Mouse (Mus musculus) gastrocnemius, adult 8-10 months (tissue): ENCODE measurements around the gene Eprs. TPM values are rescaled to one million over a fixed set of nuclear protein-coding genes. Genes with fewer than 3 reads are reported as not detected.
"Not testable (repeated sequence)": the region's sequence is repeated elsewhere in the genome, so short reads cannot be mapped to it uniquely, and the experiment has no call there.

Source experiments
- DNase-seq, 2 experiments: peaks; one replicate each; pipeline ENCODE4 v3.0.0; 2022; ENCODE audit warnings: low spot score in 2 of 2
- total RNA-seq, 4 experiments: library from RNA; stranded (reverse); gene quantifications; 2 replicates each; pipeline ENCODE4 v1.2.4; 2022

The Eprs gene
- 100 to 1,000 TPM; 138 to 148 (median 142) TPM for total RNA-seq

DNA sequence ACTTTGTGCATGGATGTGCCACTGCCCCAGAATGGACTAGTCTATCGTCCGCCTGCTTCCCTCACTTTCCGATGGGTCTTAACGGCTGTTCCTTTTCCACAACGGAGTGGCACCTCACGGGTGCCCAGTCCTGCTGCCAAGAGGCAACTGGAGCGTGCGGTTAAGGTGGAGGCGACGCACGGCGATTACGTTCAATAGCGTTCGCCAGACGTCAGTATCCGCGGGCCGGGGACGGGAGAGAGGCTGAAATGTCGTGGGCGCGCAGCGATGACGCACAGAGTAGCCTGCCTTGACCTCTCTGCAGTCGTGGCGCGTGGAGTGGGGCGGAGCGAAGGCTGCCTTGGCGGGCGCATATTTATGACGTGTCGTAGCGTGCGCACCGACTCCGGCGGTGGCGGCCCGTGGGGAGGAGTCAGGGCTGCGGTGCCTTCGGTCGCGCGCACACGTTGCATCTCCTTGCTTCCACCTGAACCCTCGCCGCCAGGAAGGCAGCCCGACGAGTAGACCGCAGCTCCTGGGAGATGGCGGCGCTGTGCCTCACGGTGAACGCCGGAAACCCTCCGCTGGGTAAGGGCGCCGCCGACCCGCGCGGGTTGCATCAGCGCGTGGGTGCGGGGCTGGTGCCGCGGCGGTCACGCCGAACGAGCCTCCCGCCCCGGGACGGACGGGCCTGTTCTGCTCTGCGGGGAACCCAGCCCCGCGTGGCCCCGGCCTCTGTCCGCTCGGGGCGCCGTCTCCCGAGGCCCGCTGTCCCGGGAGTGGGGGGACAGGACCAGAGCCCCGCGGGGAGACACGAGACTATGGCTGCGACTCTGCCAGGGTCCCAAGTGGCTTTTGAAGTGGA lies at the start of gene Eprs:
Eprs (plus strand) TSS at position 368 of the 844 bp plus-strand sequence.
- peak; percentile 98 for DNase-seq

DNA sequence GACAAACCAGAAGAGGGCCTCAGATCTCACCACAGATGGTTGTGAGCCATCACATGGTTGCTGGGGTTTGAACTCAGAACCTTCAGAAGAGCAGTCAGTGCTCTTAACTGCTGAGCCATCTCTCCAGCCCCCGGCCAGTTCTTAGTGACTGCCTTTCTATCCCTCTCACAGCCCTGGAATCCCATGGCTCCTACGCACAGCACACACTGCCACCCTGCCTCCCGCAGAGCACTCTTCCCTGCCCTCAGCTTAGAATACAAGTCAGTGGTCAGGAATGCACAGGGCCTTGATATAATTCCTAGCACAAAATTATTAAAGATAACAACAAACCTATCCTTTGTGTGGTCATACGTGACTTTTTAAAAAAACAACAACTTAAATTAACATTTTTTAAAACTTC lies 48.3 kb upstream of the Eprs start:
- DNase-seq: no peak

DNA sequence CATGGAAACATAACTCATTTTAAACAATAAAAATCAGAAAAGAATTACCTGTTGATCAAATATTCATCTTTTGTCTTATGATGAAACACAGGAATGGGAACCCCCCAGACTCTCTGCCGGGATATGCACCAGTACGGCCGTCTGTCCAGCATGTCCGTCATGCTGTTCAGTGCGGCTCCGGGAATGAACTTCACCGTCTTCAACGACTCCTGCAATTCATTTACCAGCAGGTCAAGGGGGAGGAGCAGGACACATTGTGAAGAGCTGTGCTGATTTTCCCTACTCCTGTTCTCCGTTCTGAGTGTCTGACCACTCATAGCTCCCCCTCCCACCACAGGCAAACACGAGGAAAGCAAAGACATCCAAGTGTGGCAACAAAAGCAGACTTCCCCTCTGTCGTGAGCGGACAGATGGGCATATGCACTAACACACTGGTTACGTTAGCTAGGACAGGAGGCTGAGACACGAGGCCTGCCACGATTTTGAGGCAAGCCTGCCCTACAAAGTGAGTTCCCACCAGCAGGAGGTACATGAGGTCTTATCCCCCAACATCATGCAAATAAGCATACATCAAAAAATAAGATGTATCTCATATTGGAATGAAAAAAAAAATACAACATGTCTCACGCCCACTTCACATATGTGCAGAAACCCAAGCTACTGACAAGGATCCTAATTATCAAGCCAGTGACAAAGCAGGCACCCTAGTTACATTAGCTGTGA lies 46.8 kb upstream of the Eprs start:
- DNase-seq: no peak

DNA sequence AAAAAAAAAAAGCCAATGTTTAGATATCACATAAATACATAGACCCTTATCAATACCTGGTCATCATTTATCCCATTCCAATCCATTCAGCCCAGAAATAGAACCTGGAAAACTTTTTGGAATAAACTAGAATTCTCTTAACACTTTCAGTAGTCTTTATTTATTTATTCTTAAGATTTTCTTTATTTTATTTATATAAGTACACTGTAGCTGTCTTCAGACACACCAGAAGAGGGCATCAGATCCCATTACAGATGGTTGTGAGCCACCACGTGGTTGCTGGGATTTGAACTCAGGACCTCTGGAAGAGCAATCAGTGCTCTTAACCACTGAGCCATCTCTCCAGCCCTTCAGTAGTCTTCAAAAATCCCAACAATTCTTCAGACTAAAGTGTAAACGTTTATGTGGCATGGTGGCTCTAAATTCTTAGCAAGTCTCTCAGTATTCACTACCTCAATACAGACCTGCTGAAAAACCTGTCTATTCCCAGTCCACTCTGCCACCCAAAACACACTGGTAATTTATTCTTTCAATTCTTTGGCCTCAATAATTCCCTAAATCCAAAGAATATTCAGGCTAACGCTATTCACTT lies 35.0 kb upstream of the Eprs start:
- DNase-seq: not testable (repeated sequence)

DNA sequence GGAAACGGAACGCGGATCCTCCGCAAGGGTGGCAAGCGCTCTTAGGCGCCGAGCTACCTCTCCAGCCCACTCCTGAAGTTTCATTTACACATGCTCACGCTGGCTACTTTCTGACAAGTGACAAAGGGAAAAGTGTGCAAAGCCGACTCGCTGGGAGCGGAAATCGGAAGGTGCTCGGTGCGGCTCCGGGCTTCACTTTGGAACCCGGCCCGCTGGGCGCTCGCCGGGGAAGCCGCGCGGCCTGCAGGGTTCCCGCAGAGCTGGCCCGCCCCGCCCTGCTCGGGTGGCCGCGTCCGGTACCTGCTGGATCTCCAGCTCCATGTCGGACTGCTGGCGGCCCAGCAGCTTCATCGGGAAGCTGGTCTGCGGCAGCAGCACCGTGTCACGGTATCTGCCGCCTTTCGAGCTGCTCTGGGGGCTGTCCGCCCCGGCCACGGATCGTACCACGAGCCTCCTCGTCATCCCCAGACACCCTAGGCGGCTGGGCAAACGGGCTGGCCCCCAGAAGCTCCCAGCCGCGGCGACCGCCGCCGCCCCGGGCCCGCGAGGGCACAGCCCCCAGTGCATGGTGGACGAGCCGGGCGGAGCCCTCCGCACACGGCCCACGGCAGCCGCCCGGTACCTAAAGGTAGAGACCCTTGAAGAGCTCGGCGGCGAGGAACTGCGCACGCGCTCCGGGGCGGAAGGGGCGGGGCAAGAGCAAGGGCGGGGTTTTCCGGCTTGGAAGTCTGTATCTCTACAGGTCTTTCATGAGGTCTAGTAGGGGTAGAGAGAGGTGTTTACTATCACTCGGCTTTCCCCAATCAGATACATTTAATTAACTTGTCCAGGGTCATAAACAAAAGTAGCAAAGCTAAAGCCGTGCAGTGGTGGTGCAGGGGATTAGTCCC lies 33.9 kb upstream of the Eprs start, which contains the start of gene Iars2:
Iars2 (minus strand) TSS at position 676 of the 890 bp plus-strand sequence.
- DNase-seq: peak; percentile 84 to 87

DNA sequence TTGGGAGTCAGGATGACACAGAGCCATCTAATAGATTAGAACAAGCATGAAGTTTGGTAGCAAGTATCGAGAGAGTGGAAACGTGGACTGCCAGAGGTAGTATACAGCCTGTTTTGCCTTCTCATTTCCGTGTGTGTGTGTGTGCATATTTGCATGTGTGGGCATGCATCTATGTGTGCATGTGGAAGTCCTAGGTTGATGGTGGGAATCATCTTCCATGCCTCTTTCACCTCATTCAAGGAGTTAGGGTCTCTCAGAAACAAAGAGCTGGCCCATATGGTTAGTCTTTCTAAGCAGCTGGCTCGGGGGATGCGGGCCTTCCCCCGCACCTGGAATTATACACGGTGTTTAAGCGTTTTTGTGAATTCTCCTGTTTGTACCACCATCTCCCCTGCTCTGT lies 33.0 kb upstream of the Eprs start:
- no peak for DNase-seq

DNA sequence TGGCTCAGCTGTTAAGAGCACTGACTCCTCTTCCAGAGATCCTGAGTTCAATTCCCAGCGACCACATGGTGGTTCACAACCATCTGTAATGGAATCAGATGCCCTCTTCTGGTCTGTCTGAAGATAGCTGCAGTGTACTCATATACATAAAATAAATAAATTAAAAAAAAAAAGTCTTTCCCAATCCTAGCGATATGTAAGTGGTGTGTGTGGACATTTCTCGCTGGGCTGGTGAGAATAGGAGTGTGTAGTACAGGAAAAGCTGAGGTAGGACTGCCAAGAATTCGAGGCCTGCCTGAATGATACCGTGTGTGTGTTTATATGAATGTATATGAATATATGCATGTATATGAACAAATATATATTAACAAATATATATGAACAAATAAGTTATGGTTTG lies 31.5 kb upstream of the Eprs start:
- DNase-seq: no peak

DNA sequence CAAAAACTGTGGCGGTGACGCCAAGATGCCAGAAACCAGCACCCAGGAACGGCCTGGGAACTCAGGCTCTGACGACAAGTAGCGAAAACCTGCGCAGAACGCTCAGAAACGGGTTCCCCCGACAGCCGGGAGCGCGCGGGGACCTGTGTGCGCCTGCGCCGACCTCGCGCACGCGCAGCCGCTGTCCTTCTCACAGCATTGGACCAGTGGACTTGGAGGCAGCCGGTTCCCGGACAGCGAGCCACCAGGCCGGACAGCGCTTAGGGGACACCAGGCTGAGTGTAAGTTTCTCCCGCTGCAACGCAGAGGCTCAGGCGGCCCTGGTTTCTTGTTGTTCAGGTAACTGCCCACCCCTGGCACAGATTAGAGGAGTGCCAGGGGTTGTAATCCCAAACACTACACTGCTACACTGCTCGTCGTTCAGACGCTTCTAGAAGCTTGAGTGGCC lies 30.8 kb upstream of the Eprs start, which contains the start of gene Bpnt1:
Bpnt1 (plus strand) TSS at position 167 of the 448 bp plus-strand sequence.
- peak; percentile 74 to 86 for DNase-seq

DNA sequence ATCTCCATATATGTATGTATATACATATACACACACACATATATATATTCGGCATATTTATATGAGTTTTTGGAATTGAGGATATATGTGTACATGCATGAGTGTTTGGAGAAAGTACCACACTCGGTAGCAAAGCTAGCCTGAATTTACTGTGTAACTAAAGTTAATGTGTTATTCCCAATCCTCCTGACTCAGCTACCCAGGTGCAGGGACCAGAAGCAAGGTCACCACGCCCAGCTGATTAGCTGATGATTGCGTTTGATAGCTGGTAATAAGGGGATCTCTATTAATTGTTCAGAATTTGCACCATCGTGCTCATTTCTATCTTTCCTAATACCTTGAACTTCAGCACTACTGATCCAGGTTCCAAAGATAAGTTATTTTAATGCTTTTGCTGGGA lies 29.2 kb upstream of the Eprs start:
- DNase-seq: no peak

DNA sequence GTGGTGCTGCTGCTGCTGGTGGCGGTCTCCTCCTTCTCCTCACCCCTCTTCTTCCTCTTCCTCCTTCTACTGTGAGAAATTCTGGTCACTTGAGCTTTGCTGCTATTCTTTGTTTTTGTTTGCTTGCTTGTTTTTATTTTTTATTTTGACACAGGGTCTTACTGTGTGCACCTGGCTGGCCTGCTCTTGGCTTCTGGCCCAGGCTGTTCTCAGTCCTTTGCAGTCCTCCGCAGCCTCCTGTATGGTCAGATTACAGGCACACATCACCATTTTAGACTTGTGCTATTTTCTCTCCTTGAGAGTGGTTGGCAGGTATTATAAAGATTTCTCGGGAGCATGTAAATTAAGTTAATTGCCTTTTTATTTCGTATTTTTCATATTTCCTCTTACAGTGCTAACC lies 28.7 kb upstream of the Eprs start:
- DNase-seq: no peak

DNA sequence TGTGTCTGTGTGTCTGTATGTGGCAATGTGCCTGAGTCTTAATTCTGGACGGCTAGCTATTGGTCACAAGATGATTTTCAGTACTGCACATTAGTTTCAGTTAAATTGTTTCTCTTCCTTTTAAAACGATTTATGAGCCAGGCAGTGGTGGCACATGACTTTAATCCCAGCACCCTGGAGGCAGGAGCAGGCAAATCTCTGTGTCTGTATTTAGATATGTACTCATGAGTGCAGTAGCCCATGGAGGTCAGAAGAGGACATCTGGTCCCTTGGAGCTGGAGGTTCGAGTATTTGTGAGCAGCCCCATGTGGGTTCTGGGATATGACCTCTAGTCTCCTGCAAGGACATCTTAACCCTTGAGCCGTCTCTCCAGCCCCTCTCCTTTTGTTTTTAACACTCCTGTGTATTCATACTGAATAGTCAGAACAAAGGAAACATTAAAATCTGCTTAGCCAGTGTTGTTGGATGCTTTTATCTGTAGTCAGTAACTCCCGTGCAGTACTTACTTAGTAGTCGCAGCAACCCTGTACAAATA lies 27.5 kb upstream of the Eprs start:
- DNase-seq: no peak

DNA sequence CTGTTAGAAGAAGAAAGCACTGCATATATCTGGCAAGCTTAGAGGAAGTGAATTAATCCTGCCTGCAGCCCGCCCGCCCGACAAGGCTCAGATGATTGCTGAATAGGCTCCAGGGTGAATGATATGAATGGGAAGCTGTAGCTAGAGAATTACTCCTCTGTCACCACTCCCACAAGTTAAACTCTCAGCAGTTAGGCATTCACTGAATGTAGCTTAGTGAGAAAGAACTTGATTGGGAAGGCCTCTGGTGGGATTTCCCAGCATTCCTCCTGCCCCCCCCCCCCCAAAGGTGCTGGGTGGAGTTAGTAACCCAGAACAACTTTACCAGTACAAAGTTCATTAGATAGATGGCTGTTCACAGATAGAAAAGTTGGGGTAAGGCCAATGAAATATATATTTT lies 26.3 kb upstream of the Eprs start:
- DNase-seq: no peak

DNA sequence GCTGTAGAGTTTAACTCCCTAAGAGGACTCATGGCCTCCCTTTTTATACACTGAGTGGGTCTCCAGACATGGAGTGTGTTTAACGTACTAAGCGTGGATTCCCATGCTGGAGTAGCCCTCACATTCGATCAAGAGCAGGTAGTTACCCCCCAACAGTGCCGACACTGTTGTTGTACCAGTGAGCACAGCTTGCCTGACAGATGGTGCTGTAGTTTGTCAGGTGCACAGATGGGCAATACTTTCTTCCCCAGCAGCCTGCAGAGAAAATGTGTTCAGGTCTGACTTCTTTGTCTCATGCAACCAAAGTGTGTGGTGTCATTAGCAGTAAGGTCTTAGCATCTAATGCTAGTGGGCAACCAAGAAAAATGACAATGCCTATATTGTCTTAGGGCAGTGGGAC lies 20.4 kb upstream of the Eprs start:
- DNase-seq: no peak

DNA sequence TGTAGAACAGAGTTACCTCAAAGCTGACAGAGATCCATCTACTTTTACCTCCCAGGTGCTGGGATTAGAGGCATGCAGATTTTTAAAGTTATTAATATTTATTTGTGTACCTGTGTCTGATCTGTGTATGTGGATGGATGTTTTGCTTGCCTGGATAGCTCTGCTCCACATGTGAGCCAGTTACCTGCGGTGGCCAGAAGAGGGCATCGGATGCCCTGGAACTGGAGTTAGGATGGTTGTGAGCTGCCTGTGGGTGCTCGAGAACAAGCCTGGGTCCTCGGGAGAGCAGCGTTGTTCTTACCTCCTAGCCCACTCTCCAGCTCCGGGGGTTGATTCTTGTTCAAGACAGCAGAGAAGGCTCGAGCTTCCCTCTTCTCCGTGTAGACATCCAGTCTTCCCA lies 19.4 kb upstream of the Eprs start:
- DNase-seq: no peak

DNA sequence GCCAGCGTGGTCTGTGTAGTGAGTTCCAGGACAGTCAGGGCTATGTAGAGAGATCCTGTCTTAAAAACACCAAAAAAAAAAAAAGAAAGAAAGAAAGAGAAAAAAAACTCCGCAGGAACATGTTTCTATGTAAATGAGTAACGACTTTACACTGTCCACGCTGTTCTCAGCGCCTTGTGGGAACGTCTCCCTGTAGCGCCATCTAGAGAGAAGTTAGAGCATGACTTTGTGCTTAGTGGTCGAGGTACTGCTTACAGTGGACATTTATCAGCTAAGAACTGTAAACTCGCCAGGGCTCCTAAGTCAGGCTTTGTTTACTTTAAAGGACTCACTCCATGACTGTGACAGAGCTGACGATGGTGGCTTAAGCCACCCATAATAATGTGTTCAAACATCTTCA lies 16.7 kb upstream of the Eprs start:
- no peak for DNase-seq

DNA sequence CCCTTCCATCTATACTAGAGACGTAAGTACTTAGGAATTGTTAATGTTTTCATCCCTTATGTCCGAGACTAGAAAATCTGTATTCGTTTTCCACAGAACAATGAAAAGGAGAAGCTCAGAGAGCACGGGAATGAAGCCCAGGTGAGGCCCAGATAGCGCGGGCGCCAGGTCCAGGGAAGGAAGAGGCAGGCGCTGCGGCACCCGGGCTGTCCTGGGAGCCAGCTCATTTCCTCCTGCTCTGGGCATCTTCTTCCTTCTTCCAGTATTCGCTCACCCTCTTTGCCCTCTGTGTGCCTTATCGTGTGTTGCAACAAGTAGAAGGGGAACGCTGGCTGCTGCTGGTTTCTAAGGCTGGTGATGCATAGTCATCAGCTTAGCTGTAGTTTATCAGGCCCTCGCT lies 13.1 kb upstream of the Eprs start:
- no peak for DNase-seq

DNA sequence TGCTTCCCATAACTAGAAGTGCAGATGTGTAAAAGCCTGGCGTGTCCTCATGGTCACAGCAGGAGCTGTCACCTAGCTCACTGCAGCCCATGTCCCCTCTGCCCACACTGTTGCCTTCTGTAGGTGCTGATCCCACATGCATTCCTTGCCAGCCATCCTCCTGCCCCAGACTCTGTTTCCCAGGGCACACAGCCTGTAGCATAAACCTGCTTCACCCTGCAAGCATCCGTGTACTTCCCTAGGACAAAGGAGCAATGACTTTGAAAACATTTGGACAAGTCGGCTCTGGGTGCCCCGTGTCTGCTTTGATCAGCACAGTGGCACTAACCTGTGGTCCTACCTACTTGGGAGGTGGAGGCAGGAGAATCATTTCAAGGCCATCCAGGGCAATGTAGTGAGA lies 12.2 kb upstream of the Eprs start:
- DNase-seq: no peak

DNA sequence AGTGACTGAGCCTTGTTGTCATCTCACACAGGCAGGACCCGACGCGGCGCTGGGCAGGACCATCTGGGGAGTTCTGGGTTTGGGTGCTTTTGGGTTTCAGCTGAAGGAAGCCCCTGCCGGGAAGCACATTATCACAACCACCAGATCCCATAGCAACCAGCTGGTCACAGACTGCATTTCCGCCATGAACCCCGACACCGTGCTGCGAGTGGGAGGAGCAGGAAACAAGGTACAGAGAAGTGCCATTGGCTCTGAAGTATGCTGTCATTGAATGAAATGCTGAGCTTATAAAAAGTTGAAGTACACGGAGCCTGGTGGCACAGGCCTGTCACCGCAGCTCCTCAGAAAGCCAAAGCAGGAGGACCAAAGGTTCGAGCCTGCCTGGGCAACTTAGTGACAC lies 10.7 kb upstream of the Eprs start:
- DNase-seq: no peak

DNA sequence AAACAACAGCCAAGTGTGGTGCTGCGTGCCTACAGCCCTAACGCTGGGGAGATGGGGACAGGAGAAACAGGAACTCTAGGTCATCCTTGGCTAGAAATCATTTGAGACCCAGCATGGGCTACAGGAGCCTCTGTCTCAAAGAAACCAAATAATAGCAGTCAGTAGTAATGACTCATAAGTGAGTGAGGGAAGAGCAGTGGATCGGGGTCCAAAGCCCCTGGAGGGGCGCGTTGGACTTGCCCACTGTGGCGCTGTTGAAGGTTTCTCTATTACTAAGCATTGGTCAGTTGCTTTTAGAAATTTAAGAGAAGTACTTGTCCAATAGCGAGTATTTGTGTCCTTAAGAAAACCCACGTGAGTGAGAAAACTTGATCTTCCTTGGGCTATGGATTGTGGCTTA lies 9.5 kb upstream of the Eprs start:
- DNase-seq: no peak

DNA sequence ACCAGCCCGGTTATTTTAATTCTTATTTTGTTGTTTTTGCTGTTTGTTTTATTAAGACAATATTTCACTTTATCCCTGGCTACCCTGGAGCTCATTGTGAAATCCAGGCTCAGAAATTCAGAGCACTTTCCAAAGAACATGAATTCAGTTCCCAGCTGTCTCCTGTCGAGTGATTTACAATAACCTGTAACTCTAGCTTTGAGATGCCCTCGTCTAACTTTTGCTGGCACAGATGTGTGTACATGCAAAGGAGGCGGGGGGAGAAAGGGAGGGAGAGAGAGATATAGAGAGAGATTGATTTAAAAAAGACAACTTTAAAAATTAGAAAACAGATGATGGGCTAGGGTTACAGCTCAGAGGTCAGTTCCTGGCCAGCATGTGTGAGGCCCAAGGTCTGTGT lies 8.1 kb upstream of the Eprs start:
- no peak for DNase-seq

DNA sequence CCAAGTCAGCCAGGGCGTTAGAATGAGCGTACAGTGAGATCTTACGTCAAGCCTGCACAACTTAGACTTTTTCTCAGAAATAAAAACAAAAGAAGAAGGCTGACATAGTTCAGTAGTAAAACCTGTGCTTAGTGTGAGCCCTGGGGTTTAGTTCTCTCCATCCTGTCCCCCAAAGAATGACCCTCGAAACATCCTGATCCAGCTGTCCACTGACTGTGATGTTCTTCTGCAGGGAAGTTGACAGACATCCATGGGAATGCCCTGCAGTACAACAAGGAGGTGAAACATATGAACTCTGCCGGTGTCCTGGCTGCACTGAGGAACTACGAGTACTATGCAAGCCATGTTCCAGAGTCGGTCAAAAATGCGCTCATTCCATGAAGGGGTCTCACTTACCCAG lies 6.6 kb upstream of the Eprs start:
- no peak for DNase-seq
